Mouse (Mus musculus) brown adipose tissue, adult 24 weeks (tissue): ENCODE measurements at regions not wholly inside any gene's neighbourhood (a gene's known extent, or its start where the extent isn't known, plus 50 kb on each side); places are given as distances from the start of the nearest gene placed in this dataset.
A peak's percentile ranks its signal among the peaks of the same experiment; 100 is the strongest.

Experiments
- H3K27ac ChIP-seq: fragments of 200-500 bp; replicated peaks from 2 replicates; pipeline ENCODE4 v1.5.1; 2012; ENCODE audit warnings: low read depth, mild to moderate bottlenecking, low read length
- H3K4me1 ChIP-seq: fragments of 200-500 bp; 2 replicates; pipeline ENCODE4 v1.6.1; 2012; ENCODE audit warnings: low read length, mixed read lengths; ENCODE audit not compliant: control insufficient read depth, insufficient read depth, insufficient read length
- H3K4me3 ChIP-seq: fragments of 200-500 bp; 2 replicates; pipeline ENCODE4 v1.5.1; 2012; ENCODE audit warnings: low read depth, mild to moderate bottlenecking, low read length, moderate library complexity; ENCODE audit not compliant: insufficient read depth

- no peaks in the 10 kb centered on the region for H3K4me1 ChIP-seq
- no peak overlapping the region for H3K27ac ChIP-seq
- H3K4me3 ChIP-seq: no peak overlapping the region
Observed at GRCm38 (mm10) chr19:52640228-52640627, 376.1 kb downstream of the Ins1 start.

GRCm38 (mm10) chr19:52632501-52632900 is 368.4 kb downstream of the Ins1 start:
- peak overlapping the region; percentile 45; the same call in 1 of the 2 replicates for H3K27ac ChIP-seq
- no peaks in the 10 kb centered on the region for H3K4me1 ChIP-seq

GRCm38 (mm10) chr19:52624310-52624709 is 360.2 kb downstream of the Ins1 start:
- Histone ChIP-seq H3K4me3 (no peak overlapping the region), H3K27ac (peak overlapping the region; percentile 14), H3K4me1 (no peaks in the 10 kb centered on the region)

More at GRCm38 (mm10) chr19:52632501-52632900, 368.4 kb downstream of the Ins1 start:
- H3K4me3 ChIP-seq: no peak overlapping the region

GRCm38 (mm10) chr19:52623496-52623895 is 359.4 kb downstream of the Ins1 start:
- H3K4me3 ChIP-seq: no peak overlapping the region
- no peak overlapping the region; the same call in 1 of the 2 replicates for H3K27ac ChIP-seq
- H3K4me1 ChIP-seq: no peaks in the 10 kb centered on the region

- H3K4me1 ChIP-seq: no peaks in the 10 kb centered on the region
- no peak overlapping the region for H3K4me3 ChIP-seq
- no peak overlapping the region for H3K27ac ChIP-seq
Observed at GRCm38 (mm10) chr19:52613353-52613752, 349.3 kb downstream of the Ins1 start.

- H3K4me3 ChIP-seq: no peak overlapping the region
- no peaks in the 10 kb centered on the region for H3K4me1 ChIP-seq
- H3K27ac ChIP-seq: no peak overlapping the region
Observed at GRCm38 (mm10) chr19:52606859-52607258, 342.8 kb downstream of the Ins1 start.

GRCm38 (mm10) chr19:52600410-52600809 is 336.3 kb downstream of the Ins1 start:
- H3K4me1 ChIP-seq: no peaks in the 10 kb centered on the region
- no peak overlapping the region for H3K4me3 ChIP-seq
- H3K27ac ChIP-seq: no peak overlapping the region

GRCm38 (mm10) chr19:52565401-52565800 is 301.3 kb downstream of the Ins1 start:
- Histone ChIP-seq H3K27ac (no peak overlapping the region), H3K4me1 (no peaks in the 10 kb centered on the region), H3K4me3 (no peak overlapping the region)

GRCm38 (mm10) chr19:52534758-52535157 is 270.7 kb downstream of the Ins1 start:
- H3K4me1 ChIP-seq: no peaks in the 10 kb centered on the region
- H3K27ac ChIP-seq: no peak overlapping the region
- H3K4me3 ChIP-seq: no peak overlapping the region

GRCm38 (mm10) chr19:52525509-52525908 is 261.4 kb downstream of the Ins1 start:
- Histone ChIP-seq H3K27ac (no peak overlapping the region), H3K4me3 (no peak overlapping the region), H3K4me1 (no peaks in the 10 kb centered on the region)

- Histone ChIP-seq H3K27ac (no peak overlapping the region), H3K4me3 (no peak overlapping the region), H3K4me1 (no peaks in the 10 kb centered on the region)
Observed at GRCm38 (mm10) chr19:52503331-52503730, 239.2 kb downstream of the Ins1 start.
